Mouse (Mus musculus) liver, postnatal 0 days (tissue): ENCODE measurements around the gene Rtp3.

Experiments
- CTCF ChIP-seq: sonication (generic); IDR thresholded peaks from 2 replicates; pipeline ENCODE4 v1.5.1; 2016; ENCODE audit warnings: antibody characterized with exemption, low read depth
- EP300 ChIP-seq: IDR thresholded peaks from 2 replicates; pipeline ENCODE4 v1.6.1; 2016; ENCODE audit warnings: antibody characterized with exemption, low read depth, mild to moderate bottlenecking

DNA sequence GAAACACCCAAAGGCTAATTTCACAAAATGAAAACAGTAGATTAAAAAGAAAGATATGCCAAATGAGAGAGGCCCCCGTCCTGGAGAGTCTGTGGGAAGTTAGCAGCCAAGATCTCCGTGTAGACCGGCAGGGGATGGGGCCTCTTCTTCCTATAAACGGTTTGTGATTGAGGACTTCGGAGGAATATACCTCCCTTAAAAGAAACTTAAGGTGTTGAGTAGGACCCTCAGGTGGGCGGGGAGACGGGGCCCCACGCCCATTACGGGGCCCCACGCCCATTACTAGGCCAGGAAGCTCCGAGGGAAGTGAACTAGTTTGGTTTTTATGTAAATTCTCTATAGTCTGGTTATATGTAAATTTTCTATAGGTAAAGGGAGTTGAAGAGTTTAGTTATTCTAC is 44.5 kb downstream of the Rtp3 start, which contains the start of gene Tdgf1:
- no peak for TF ChIP-seq CTCF
- TF ChIP-seq EP300 = no peak
